Mouse (Mus musculus): Measurements from ENCODE around the gene Dda1.
A peak's percentile ranks its signal among the peaks of the same experiment; 100 is the strongest.

Dda1 gene

GRCm38 (mm10) chr8:71469411-71469810 is 412 bp downstream of the Dda1 start:
- peak; percentile 50 to 64 for DNase-seq (ENCODE audit: low spot score in 2 of 2)

GRCm38 (mm10) chr8:71470146-71470912 is 1.3 kb downstream of the Dda1 start:
- no peak for DNase-seq (ENCODE audit: low spot score in 2 of 2)

GRCm38 (mm10) chr8:71470913-71471255 is 1.9 kb downstream of the Dda1 start:
- DNase-seq (ENCODE audit: low spot score in 2 of 2), result no peak

GRCm38 (mm10) chr8:71471861-71472260 is 2.9 kb downstream of the Dda1 start:
- DNase-seq (ENCODE audit: low spot score in 2 of 2), result no peak

- no peak for DNase-seq (ENCODE audit: low spot score in 2 of 2)
These were observed 3.8 kb downstream of the Dda1 start for GRCm38 (mm10) chr8:71472601-71473386.

GRCm38 (mm10) chr8:71474344-71474743 is 5.3 kb downstream of the Dda1 start:
- DNase-seq (ENCODE audit: low spot score in 2 of 2), result no peak

GRCm38 (mm10) chr8:71474785-71475701 is 6.0 kb downstream of the Dda1 start:
- no peak for DNase-seq (ENCODE audit: low spot score in 2 of 2)

- no peak for DNase-seq (ENCODE audit: low spot score in 2 of 2)
These were observed 6.7 kb downstream of the Dda1 start for GRCm38 (mm10) chr8:71475702-71476075.

GRCm38 (mm10) chr8:71476099-71476940 is 7.3 kb downstream of the Dda1 start:
- DNase-seq (ENCODE audit: low spot score in 2 of 2), result peak; percentile 72 to 73

- DNase-seq (ENCODE audit: low spot score in 2 of 2), result no peak
These were observed 8.3 kb downstream of the Dda1 start for GRCm38 (mm10) chr8:71477196-71477845.

GRCm38 (mm10) chr8:71478943-71479342 is 9.9 kb downstream of the Dda1 start:
- DNase-seq (ENCODE audit: low spot score in 2 of 2), result no peak

GRCm38 (mm10) chr8:71483932-71484331 is 14.9 kb downstream of the Dda1 start:
- no peak for DNase-seq (ENCODE audit: low spot score in 2 of 2)

GRCm38 (mm10) chr8:71484736-71485135 is 15.7 kb downstream of the Dda1 start:
- DNase-seq (ENCODE audit: low spot score in 2 of 2), result no peak

GRCm38 (mm10) chr8:71485142-71486135 is 16.4 kb downstream of the Dda1 start, which contains the start of gene Ano8:
Gene Ano8 (minus strand): TSS chr8:71485963.
- peak; percentile 86 to 87 for DNase-seq (ENCODE audit: low spot score in 2 of 2)

- no peak for DNase-seq (ENCODE audit: low spot score in 2 of 2)
These were observed 17.1 kb downstream of the Dda1 start for GRCm38 (mm10) chr8:71486136-71486529.

- DNase-seq (ENCODE audit: low spot score in 2 of 2), result peak; percentile 80 to 85
These were observed 18.9 kb downstream of the Dda1 start, which contains the start of gene Gtpbp3 for GRCm38 (mm10) chr8:71487691-71488445. Gene Gtpbp3 (plus strand): TSS chr8:71488103.

GRCm38 (mm10) chr8:71488454-71488853 is 19.5 kb downstream of the Dda1 start:
- DNase-seq (ENCODE audit: low spot score in 2 of 2), result peak; percentile 85 to 92

- DNase-seq (ENCODE audit: low spot score in 2 of 2), result peak; percentile 75 to 76
These were observed 26.0 kb downstream of the Dda1 start for GRCm38 (mm10) chr8:71495039-71495438.

Data from spleen, postnatal 36 days (tissue).